16 mouse cellular contexts compared by ENCODE assay signal in genomic region chr14:34377121-34377520, GRCm38 (mm10). TPM values are rescaled to one million over a fixed set of nuclear protein-coding genes. Genes with fewer than 3 reads are reported as not detected.
DNase-seq lines count a peak whose midpoint lies in the region; ATAC-seq and TF ChIP-seq lines count a peak whose summit lies in the region.
"Had no signal": no experiment of that assay in that cellular context is flagged by ENCODE, and none has a peak within 500 bp of the region (broad histone marks: within the 10 kb centered on the region; RNA-seq: fewer than 3 reads in every experiment).

No protein-coding gene starts in this region.

- no peak for TF ChIP-seq CTCF in lung, embryonic 14.5 days (IDR thresholded peaks at IDR 0.05; ENCODE audit: low read depth)

- peak overlapping the region; percentile 77; the same call in 1 of the 2 replicates for H3K27ac ChIP-seq in heart, embryonic 10.5 days
- H3K27ac ChIP-seq in lung, embryonic 14.5 days (ENCODE audit: low read depth), result peak overlapping the region; percentile 36; the same call in 1 of the 2 replicates
- peak overlapping the region; percentile 84 for H3K27ac ChIP-seq in heart, embryonic 15.5 days
- no peak overlapping the region for H3K27ac ChIP-seq in liver, embryonic 13.5 days
- H3K27ac ChIP-seq: midbrain, embryonic 13.5 days; neural tube, embryonic 15.5 days had no signal

- no peaks in the 10 kb centered on the region for H3K9me3 ChIP-seq in heart, embryonic 10.5 days
- H3K9me3 ChIP-seq in lung, embryonic 14.5 days (ENCODE audit: low read depth, low read length), result no peaks in the 10 kb centered on the region
- no peaks in the 10 kb centered on the region for H3K9me3 ChIP-seq in heart, embryonic 15.5 days (replicated peaks)
- H3K9me3 ChIP-seq in liver, embryonic 13.5 days (replicated peaks), result no peaks in the 10 kb centered on the region
- H3K9me3 ChIP-seq: midbrain, embryonic 13.5 days; neural tube, embryonic 15.5 days had no signal

- no peak for ATAC-seq in lung, embryonic 14.5 days (ENCODE audit: insufficient read depth)
- ATAC-seq in heart, embryonic 15.5 days (replicated peaks; ENCODE audit: insufficient number of reproducible peaks, insufficient read depth, low FRiP score, low read depth), result no peak
- no peak for ATAC-seq in liver, embryonic 13.5 days (ENCODE audit: low read depth)
- no peak for ATAC-seq in monocyte, adult 5-6 weeks (replicated peaks; ENCODE audit: insufficient number of reproducible peaks, low FRiP score, low TSS enrichment, poor library complexity, severe bottlenecking)
- ATAC-seq: forebrain, postnatal 0 days; midbrain, embryonic 13.5 days had no signal

- H3K4me3 ChIP-seq in heart, embryonic 10.5 days, result peak overlapping the region; percentile 47
- no peak overlapping the region for H3K4me3 ChIP-seq in lung, embryonic 14.5 days (ENCODE audit: low read depth, low read length)
- H3K4me3 ChIP-seq in heart, embryonic 15.5 days, result peak overlapping the region; percentile 41
- peak overlapping the region; percentile 4; the same call in 1 of the 2 replicates for H3K4me3 ChIP-seq in liver, embryonic 13.5 days (replicated peaks)
- H3K4me3 ChIP-seq: midbrain, embryonic 13.5 days; neural tube, embryonic 15.5 days had no signal

- DNase-seq in heart, embryonic 10.5 days (ENCODE audit: low spot score), result no peak
- no peak for DNase-seq in heart, adult 9 months (ENCODE audit: low spot score in 2 of 2)
- DNase-seq in lung, embryonic 14.5 days, result no peak
- DNase-seq in lung, adult 18-20 months, result no peak
- DNase-seq in liver, embryonic 13.5 days, result no peak
- no peak for DNase-seq in right cerebral cortex, postnatal 4 days
- DNase-seq: cerebellum, postnatal 10 days; forebrain, postnatal 0 days; lung, postnatal 10 days had no signal

- H3K4me2 ChIP-seq in lung, embryonic 14.5 days, result peak overlapping the region; percentile 48
- H3K4me2 ChIP-seq in heart, embryonic 15.5 days, result peak overlapping the region; percentile 53
- H3K4me2 ChIP-seq in liver, embryonic 13.5 days, result no peak overlapping the region
- H3K4me2 ChIP-seq: midbrain, embryonic 13.5 days had no signal

- 0 out of 2 replicates have a peak, but pooled peaks cover 6% of the 10 kb centered on the region for H3K36me3 ChIP-seq in heart, embryonic 10.5 days
- H3K36me3 ChIP-seq in lung, embryonic 14.5 days (ENCODE audit: insufficient read depth), result no peaks in the 10 kb centered on the region
- H3K36me3 ChIP-seq in heart, embryonic 15.5 days, result no peaks in the 10 kb centered on the region
- no peaks in the 10 kb centered on the region for H3K36me3 ChIP-seq in liver, embryonic 13.5 days
- H3K36me3 ChIP-seq: midbrain, embryonic 13.5 days; neural tube, embryonic 15.5 days had no signal

- peaks cover 4% of the 10 kb centered on the region; the same call in 1 of the 2 replicates for H3K27me3 ChIP-seq in heart, embryonic 10.5 days (ENCODE audit: insufficient read depth, poor library complexity, severe bottlenecking)
- H3K27me3 ChIP-seq in lung, embryonic 14.5 days (ENCODE audit: insufficient read depth, low read length), result no peaks in the 10 kb centered on the region
- H3K27me3 ChIP-seq in heart, embryonic 15.5 days, result no peaks in the 10 kb centered on the region
- no peaks in the 10 kb centered on the region for H3K27me3 ChIP-seq in liver, embryonic 13.5 days
- H3K27me3 ChIP-seq: midbrain, embryonic 13.5 days; neural tube, embryonic 15.5 days had no signal

- peaks cover 48% of the 10 kb centered on the region for H3K4me1 ChIP-seq in heart, embryonic 10.5 days
- H3K4me1 ChIP-seq in lung, embryonic 14.5 days (ENCODE audit: insufficient read depth), result no peaks in the 10 kb centered on the region
- peaks cover 28% of the 10 kb centered on the region for H3K4me1 ChIP-seq in heart, embryonic 15.5 days (replicated peaks)
- H3K4me1 ChIP-seq in liver, embryonic 13.5 days (replicated peaks), result 0 out of 2 replicates have a peak, but pooled peaks cover 3% of the 10 kb centered on the region

- H3K9ac ChIP-seq in lung, embryonic 14.5 days, result no peak overlapping the region
- H3K9ac ChIP-seq in heart, embryonic 15.5 days, result no peak overlapping the region
- H3K9ac ChIP-seq in liver, embryonic 13.5 days, result no peak overlapping the region
- H3K9ac ChIP-seq: forebrain, postnatal 0 days; midbrain, embryonic 13.5 days; neural tube, embryonic 15.5 days had no signal

- 60% methylated on average over 4 of the region's 4 CpGs for WGBS in heart, embryonic 10.5 days
- 61% methylated on average over 4 of the region's 4 CpGs for WGBS in lung, embryonic 14.5 days
- WGBS in heart, embryonic 15.5 days, result 72% methylated on average over 4 of the region's 4 CpGs
- 45% methylated on average over 4 of the region's 4 CpGs for WGBS in liver, embryonic 13.5 days (ENCODE audit: insufficient replicate concordance)

RNA-seq across cellular contexts. Expression of gene Mmrn2, which starts 1.9 kb away (rescaled TPM):
- 13.9 and 23.7 TPM in 2 replicates for polyA plus RNA-seq in heart, embryonic 10.5 days (2016; fragmentation: Nextera tagmentation; extraction: Ambion mirVana)
- polyA plus RNA-seq in lung, embryonic 14.5 days (2014; fragmentation: Nextera tagmentation; extraction: Ambion mirVana), result 9.9 and 12.1 TPM in 2 replicates
- 26.0 and 29.7 TPM in 2 replicates for polyA plus RNA-seq in heart, embryonic 15.5 days (2015; fragmentation: Nextera tagmentation; extraction: Ambion mirVana)
- polyA plus RNA-seq in liver, embryonic 13.5 days (2015; fragmentation: Nextera tagmentation; extraction: Ambion mirVana), result 2.6 and 3.0 TPM in 2 replicates
- not detected in 3 replicates for total RNA-seq in monocyte, adult 5-6 weeks (2017)

RNA-seq across cellular contexts. Expression of gene Sncg, which starts 2.5 kb away (rescaled TPM):
- polyA plus RNA-seq in heart, embryonic 10.5 days (2016; fragmentation: Nextera tagmentation; extraction: Ambion mirVana), result 2.3 and 4.6 TPM in 2 replicates
- 4.9 and 5.2 TPM in 2 replicates for polyA plus RNA-seq in lung, embryonic 14.5 days (2014; fragmentation: Nextera tagmentation; extraction: Ambion mirVana)
- 1.7 and 9.5 TPM in 2 replicates for polyA plus RNA-seq in heart, embryonic 15.5 days (2015; fragmentation: Nextera tagmentation; extraction: Ambion mirVana)
- 0.28 and 0.52 TPM in 2 replicates for polyA plus RNA-seq in liver, embryonic 13.5 days (2015; fragmentation: Nextera tagmentation; extraction: Ambion mirVana)
- total RNA-seq in monocyte, adult 5-6 weeks (2017), result not detected in 3 replicates

RNA-seq across cellular contexts. Expression of gene Fam25c, which starts 21.9 kb away (rescaled TPM):
- not detected in 2 replicates for polyA plus RNA-seq in heart, embryonic 10.5 days (2016; fragmentation: Nextera tagmentation; extraction: Ambion mirVana)
- polyA plus RNA-seq in lung, embryonic 14.5 days (2014; fragmentation: Nextera tagmentation; extraction: Ambion mirVana), result not detected in 2 replicates
- polyA plus RNA-seq in heart, embryonic 15.5 days (2015; fragmentation: Nextera tagmentation; extraction: Ambion mirVana), result not detected in 2 replicates
- polyA plus RNA-seq in liver, embryonic 13.5 days (2015; fragmentation: Nextera tagmentation; extraction: Ambion mirVana), result not detected in 2 replicates
- total RNA-seq in monocyte, adult 5-6 weeks (2017), result not detected in 3 replicates
- total RNA-seq: forebrain, postnatal 0 days; gastrocnemius, postnatal 4 days had no signal
- polyA plus RNA-seq: brain, embryonic 14.5 days; forebrain, postnatal 0 days; midbrain, embryonic 13.5 days; neural tube, embryonic 15.5 days; stomach, embryonic 14.5 days had no signal
